Mouse (Mus musculus) midbrain, postnatal 0 days (tissue): ENCODE data around the gene Pnmt. TPM values are rescaled to one million over a fixed set of nuclear protein-coding genes. Genes with fewer than 3 reads are reported as not detected.

Source experiments
- ATAC-seq: fragments of 200-750 bp; cut with Nextera tagmentation; 2 replicates; pipeline ENCODE4 v1.8.0; 2017; ENCODE audit warnings: moderate number of reproducible peaks, mild to moderate bottlenecking, moderate TSS enrichment, moderate library complexity; ENCODE audit not compliant: low FRiP score
- DNase-seq: peaks from one replicate; pipeline ENCODE4 v3.0.0-alpha.2; 2015; ENCODE audit warnings: low spot score
- H3K27ac ChIP-seq: fragments of 300-500 bp; sonication (generic); 2 replicates; pipeline ENCODE4 v1.5.1; 2014; ENCODE audit warnings: low read depth, mild to moderate bottlenecking, low read length, mixed read lengths
- H3K27me3 ChIP-seq: fragments of 300-500 bp; sonication (generic); 2 replicates; pipeline ENCODE4 v1.6.1; 2014; ENCODE audit warnings: low read length, control low read depth, mixed read lengths; ENCODE audit not compliant: insufficient read depth
- H3K36me3 ChIP-seq: fragments of 300-500 bp; sonication (generic); 2 replicates; pipeline ENCODE4 v1.6.1; 2014; ENCODE audit warnings: low read length, control low read depth, mixed read lengths; ENCODE audit not compliant: insufficient read depth
- H3K4me1 ChIP-seq: fragments of 300-500 bp; sonication (generic); 2 replicates; pipeline ENCODE4 v1.6.1; 2014; ENCODE audit warnings: mild to moderate bottlenecking, control low read depth, antibody characterized with exemption, low read length, mixed read lengths; ENCODE audit not compliant: insufficient read depth
- H3K4me2 ChIP-seq: fragments of 300-500 bp; sonication (generic); 2 replicates; pipeline ENCODE4 v1.6.1; 2014; ENCODE audit warnings: low read depth, mild to moderate bottlenecking, low read length, mixed read lengths; ENCODE audit not compliant: poor library complexity, severe bottlenecking
- H3K4me3 ChIP-seq: fragments of 300-500 bp; sonication (generic); 2 replicates; pipeline ENCODE4 v1.5.1; 2014; ENCODE audit warnings: low read depth, mild to moderate bottlenecking, low read length, moderate library complexity
- H3K9ac ChIP-seq: fragments of 300-500 bp; sonication (generic); replicated peaks from 2 replicates; pipeline ENCODE4 v1.6.1; 2014; ENCODE audit warnings: mild to moderate bottlenecking, low read length, moderate library complexity, mixed read lengths; ENCODE audit not compliant: poor library complexity, severe bottlenecking
- H3K9me3 ChIP-seq: fragments of 300-500 bp; sonication (generic); 2 replicates; pipeline ENCODE4 v1.6.1; 2016; ENCODE audit warnings: low read length, control low read depth
- CTCF ChIP-seq: IDR thresholded peaks from 2 replicates; pipeline ENCODE4 v1.5.1; 2016; ENCODE audit warnings: antibody characterized with exemption, mild to moderate bottlenecking
- WGBS: fragments of 180-500 bp; shearing (Covaris S2); extraction: QIAGEN DNeasy Blood & Tissue Kit; methylation state at CpG from one replicate; pipeline ENCODE4 v1.1.7; 2014; 5-methylcytosine and 5-hydroxymethylcytosine counted together
- polyA plus RNA-seq: library from polyadenylated mRNA; unstranded; fragments of >200 nt; fragmentation: Nextera tagmentation; extraction: Ambion mirVana; gene quantifications from 2 replicates; pipeline ENCODE4 v1.2.1, GENCODE M21; 2015
- total RNA-seq: library from RNA; depleted of rRNA; stranded (reverse); fragments of >200 nt; gene quantifications from 2 replicates; pipeline ENCODE4 v1.2.3, GENCODE M21; 2014

The Pnmt gene
- total and polyA plus RNA-seq, 2 experiments from 2014 or later: 3.4 to 4.3 TPM

DNA sequence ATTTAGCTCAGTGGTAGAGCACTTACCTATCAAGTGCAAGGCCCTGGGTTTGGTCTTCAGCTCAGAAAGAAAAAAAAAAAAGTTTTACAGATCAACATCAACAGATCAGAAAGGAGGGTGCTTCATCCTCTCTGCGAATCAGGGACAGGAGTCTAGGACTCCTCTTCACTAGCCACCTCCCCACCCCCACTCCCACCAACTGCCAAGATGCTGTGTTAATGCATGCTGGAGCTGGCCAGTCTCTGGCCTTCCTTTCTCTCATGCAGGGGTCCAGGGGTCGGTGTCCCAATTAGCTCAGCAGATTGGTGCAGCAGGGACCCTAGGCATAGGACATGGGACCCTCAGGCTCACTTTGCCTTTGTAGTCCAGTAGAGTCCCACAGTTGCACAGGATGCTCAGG lies 15.7 kb upstream of the Pnmt start:
- no peak overlapping the region for H3K27ac ChIP-seq
- ATAC-seq (no peak), DNase-seq (no peak)
- no peak overlapping the region for H3K9ac ChIP-seq
- H3K4me2 ChIP-seq: no peak overlapping the region
- H3K9me3 ChIP-seq: no peaks in the 10 kb centered on the region
- no peaks in the 10 kb centered on the region for H3K4me1 ChIP-seq
- H3K27me3 ChIP-seq: no peaks in the 10 kb centered on the region
- TF ChIP-seq CTCF: no peak
- H3K36me3 ChIP-seq: peaks cover 11% of the 10 kb centered on the region; the same call in 1 of the 2 replicates
- 90% methylated on average over 2 of the region's 2 CpGs for WGBS
- H3K4me3 ChIP-seq: no peak overlapping the region

DNA sequence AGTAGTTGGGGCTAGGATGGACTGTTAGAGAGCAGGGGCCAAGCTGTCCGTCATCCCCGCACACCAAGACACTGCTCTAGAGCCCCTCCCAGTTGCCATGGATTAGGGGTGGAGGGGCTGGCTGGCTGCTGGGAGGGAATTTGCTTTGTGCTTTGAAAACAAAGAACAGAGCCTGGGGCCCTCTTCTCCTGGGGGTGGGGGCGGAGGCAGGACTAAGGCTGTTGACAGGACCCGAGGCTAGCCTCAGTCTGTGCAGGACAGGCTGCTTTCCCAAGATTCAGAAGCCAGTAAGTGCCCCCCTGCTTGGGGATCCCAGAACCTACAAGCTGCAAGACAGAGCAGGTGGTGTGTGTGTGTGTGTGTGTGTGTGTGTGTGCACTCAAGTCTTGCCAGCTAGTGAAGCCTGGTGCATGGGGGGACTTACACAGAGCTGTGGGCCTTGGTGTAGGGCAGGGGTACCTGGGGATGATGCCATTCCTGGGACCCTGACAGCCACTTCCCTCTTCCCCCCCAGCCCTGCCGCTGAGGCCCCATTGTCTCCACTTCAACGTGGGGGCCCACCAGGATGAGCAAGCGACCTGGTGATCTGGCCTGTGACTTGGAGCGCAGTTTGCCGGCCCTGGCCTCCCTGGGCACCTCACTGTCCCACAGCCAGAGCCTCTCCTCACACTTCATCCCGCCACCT lies 14.6 kb upstream of the Pnmt start:
- ATAC-seq (peak; percentile 34), DNase-seq (peak; percentile 27)
- no peaks in the 10 kb centered on the region for H3K4me1 ChIP-seq
- WGBS: 20% methylated on average over 9 of the region's 10 CpGs
- H3K27me3 ChIP-seq: no peaks in the 10 kb centered on the region
- no peak overlapping the region for H3K9ac ChIP-seq
- TF ChIP-seq CTCF: no peak
- no peak overlapping the region for H3K27ac ChIP-seq
- H3K9me3 ChIP-seq: no peaks in the 10 kb centered on the region
- peaks cover 20% of the 10 kb centered on the region for H3K36me3 ChIP-seq
- H3K4me3 ChIP-seq: no peak overlapping the region
- no peak overlapping the region for H3K4me2 ChIP-seq

DNA sequence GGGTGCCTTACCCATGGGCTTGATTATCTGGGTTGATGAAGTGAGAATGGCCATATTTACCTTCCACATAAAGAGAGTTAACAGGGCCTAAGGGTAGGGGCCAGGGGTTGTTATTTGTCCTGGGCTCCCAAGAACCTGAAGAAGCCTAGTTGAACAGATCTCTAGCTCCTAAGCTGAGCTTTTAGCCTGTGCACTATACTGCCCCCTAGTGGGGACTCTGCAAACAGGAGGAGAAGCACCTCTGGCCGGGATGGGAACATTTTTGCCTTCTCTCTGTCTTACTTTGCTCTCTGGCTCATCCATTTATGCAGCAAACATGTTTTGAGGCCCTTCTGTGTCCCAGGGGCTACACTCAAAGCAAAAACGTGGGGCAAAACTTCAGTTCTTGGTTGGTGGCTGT lies 13.8 kb upstream of the Pnmt start:
- H3K9ac ChIP-seq: no peak overlapping the region
- 5% methylated on average over 2 of the region's 2 CpGs for WGBS
- TF ChIP-seq CTCF: peak; percentile 92
- peaks cover 27% of the 10 kb centered on the region for H3K36me3 ChIP-seq
- H3K27ac ChIP-seq: no peak overlapping the region
- no peak overlapping the region for H3K4me3 ChIP-seq
- DNase-seq (peak; percentile 68), ATAC-seq (no peak)
- H3K9me3 ChIP-seq: no peaks in the 10 kb centered on the region
- no peaks in the 10 kb centered on the region for H3K4me1 ChIP-seq
- H3K4me2 ChIP-seq: no peak overlapping the region
- no peaks in the 10 kb centered on the region for H3K27me3 ChIP-seq

DNA sequence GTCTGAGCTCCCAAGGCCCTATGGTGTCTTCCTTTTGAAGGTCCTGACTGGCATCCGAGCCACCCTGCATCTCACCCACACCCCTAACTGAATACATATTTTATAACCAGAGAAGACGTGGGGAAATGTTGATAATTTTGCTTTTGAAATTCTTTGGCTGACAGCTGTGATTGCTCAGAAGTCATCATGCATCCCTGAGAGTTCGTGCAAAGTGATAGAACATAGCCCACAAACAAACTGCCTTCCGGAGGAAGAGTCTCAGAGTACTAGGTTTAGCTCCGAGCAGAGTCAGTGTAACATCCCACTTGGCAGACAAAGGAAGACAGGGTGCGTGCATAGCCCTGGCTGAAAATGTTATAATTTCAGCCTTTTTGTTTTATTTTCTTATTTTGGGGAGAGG lies 13.0 kb upstream of the Pnmt start:
- Histone ChIP-seq H3K4me1 (no peaks in the 10 kb centered on the region), H3K27me3 (no peaks in the 10 kb centered on the region), H3K4me3 (no peak overlapping the region), H3K4me2 (no peak overlapping the region), H3K36me3 (peaks cover 35% of the 10 kb centered on the region), H3K9ac (no peak overlapping the region), H3K27ac (no peak overlapping the region), H3K9me3 (no peaks in the 10 kb centered on the region)
- TF ChIP-seq CTCF: no peak
- DNase-seq: no peak
- 90% methylated on average over 6 of the region's 6 CpGs for WGBS
- ATAC-seq: no peak

DNA sequence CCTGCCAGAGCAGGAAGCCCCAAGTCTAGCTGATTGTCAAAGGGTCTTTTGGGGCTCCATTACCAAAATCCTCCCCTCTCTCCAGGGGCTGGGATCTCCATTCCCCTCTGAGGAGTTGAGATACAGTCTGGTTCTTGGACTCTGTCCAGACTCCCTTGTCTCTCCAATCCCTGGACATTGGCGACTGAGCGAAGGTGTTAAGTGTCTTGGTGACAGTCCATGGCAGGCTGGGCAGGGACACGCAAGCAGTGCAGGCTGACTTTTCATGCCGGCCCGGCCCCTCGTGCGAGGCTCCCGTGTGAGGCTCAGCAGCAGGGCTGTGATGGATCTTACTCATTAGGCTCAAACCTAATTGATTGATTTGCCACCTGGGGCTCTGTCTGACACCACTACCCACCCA lies 12.0 kb upstream of the Pnmt start:
- Histone ChIP-seq H3K27ac (no peak overlapping the region), H3K9ac (no peak overlapping the region), H3K4me1 (no peaks in the 10 kb centered on the region), H3K9me3 (no peaks in the 10 kb centered on the region), H3K36me3 (peaks cover 45% of the 10 kb centered on the region), H3K4me3 (no peak overlapping the region), H3K4me2 (no peak overlapping the region), H3K27me3 (no peaks in the 10 kb centered on the region)
- WGBS: 75% methylated on average over 8 of the region's 8 CpGs
- DNase-seq (no peak), ATAC-seq (no peak)
- no peak for TF ChIP-seq CTCF

DNA sequence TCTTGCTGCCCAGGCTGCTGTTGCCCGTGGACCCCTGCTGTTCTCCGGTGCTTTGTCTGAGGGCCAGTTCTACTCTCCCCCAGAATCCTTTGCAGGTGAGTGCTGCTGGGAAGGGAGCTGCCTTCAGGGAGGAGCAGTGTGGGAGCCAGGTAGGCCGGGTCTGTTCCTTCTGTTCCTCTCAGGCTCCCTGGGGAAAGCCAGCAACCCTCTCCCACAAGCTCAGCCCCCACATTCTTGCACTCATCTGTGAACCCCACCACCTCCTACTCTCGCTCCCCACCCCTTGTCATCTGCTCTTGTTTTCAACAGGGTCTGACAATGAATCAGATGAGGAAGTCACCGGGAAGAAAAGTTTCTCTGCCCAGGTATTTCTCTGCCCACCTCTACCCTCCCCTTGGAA lies 9.5 kb upstream of the Pnmt start:
- Histone ChIP-seq H3K27me3 (no peaks in the 10 kb centered on the region), H3K27ac (no peak overlapping the region), H3K4me3 (no peak overlapping the region), H3K9me3 (no peaks in the 10 kb centered on the region), H3K36me3 (peaks cover 60% of the 10 kb centered on the region), H3K4me2 (no peak overlapping the region), H3K9ac (no peak overlapping the region), H3K4me1 (no peaks in the 10 kb centered on the region)
- no peak for DNase-seq
- 73% methylated on average over 5 of the region's 5 CpGs for WGBS
- TF ChIP-seq CTCF: no peak
- ATAC-seq: no peak
